In genomic region chr7:92741152-92741860, GRCm38 (mm10) we compare ENCODE assay signal across 8 mouse cellular contexts. TPM values are rescaled to one million over a fixed set of nuclear protein-coding genes. Genes with fewer than 3 reads are reported as not detected.
DNase-seq lines count a peak whose midpoint lies in the region; ATAC-seq and TF ChIP-seq lines count a peak whose summit lies in the region.

Gene Rab30, plus strand, starts transcription at chr7:92741603.

- no peaks in the 10 kb centered on the region for H3K9me3 ChIP-seq in hindbrain, postnatal 0 days (ENCODE audit: low read length)

- peak within 1 kb of the TSS; percentile 98 for H3K27ac ChIP-seq in gastrocnemius, adult 2 months
- peak within 1 kb of the TSS; percentile 98 for H3K27ac ChIP-seq in hindbrain, postnatal 0 days
- H3K27ac ChIP-seq in left cerebral cortex, adult 2 months = peak within 1 kb of the TSS; percentile 95

- intact Hi-C loops in gastrocnemius, adult 2 months (cut with DNase I) = loop anchor here (2.0 to 5.0 kb wide), 4 partner anchors 73 to 179 kb away; partner anchors contain the start of genes Ccdc90b, Ddias, Pcf11 and Prcp
- intact Hi-C loops in left cerebral cortex, adult 2 months (cut with DNase I) = loop anchor here (2.0 to 5.0 kb wide), 3 partner anchors 73 to 125 kb away; partner anchors contain the start of gene Pcf11

- H3K4me1 ChIP-seq in hindbrain, postnatal 0 days (ENCODE audit: insufficient read depth, low read length) = peaks cover 22% of the 10 kb centered on the region

- WGBS in hindbrain, postnatal 0 days = under 1% methylated on average over 38 of the region's 38 CpGs

- DNase-seq in ZHBTc4 (ENCODE audit: low read depth, low spot score) = peak; percentile 98
- DNase-seq in gastrocnemius, adult 2 months = peak; percentile 94
- DNase-seq in hindbrain, postnatal 0 days (ENCODE audit: low spot score) = peak; percentile 99
- DNase-seq in left cerebral cortex, adult 2 months (ENCODE audit: extremely low spot score in 1 of 2, low spot score in 2 of 2) = peak; percentile 87 to 93
- DNase-seq in right cerebral cortex, adult 2 months (ENCODE audit: low spot score in 2 of 2) = peak; percentile 93 to 96
- DNase-seq in urinary bladder, postnatal 14 days (ENCODE audit: low spot score) = peak; percentile 92

- H3K36me3 ChIP-seq in hindbrain, postnatal 0 days (ENCODE audit: insufficient read depth, low read length) = no peaks in the 10 kb centered on the region

- peak within 1 kb of the TSS; percentile 78 for H3K4me3 ChIP-seq in gastrocnemius, adult 2 months
- peak within 1 kb of the TSS; percentile 81 for H3K4me3 ChIP-seq in hindbrain, postnatal 0 days (ENCODE audit: low read length)
- H3K4me3 ChIP-seq in left cerebral cortex, adult 2 months = peak within 1 kb of the TSS; percentile 75

- H3K4me2 ChIP-seq in hindbrain, postnatal 0 days (ENCODE audit: low read depth, low read length) = peak within 1 kb of the TSS; percentile 90

- H3K9ac ChIP-seq in hindbrain, postnatal 0 days (replicated peaks; ENCODE audit: low read length) = peak within 1 kb of the TSS; percentile 88

- TF ChIP-seq CTCF in gastrocnemius, adult 2 months (IDR thresholded peaks at IDR 0.05) = no peak
- TF ChIP-seq CTCF in hindbrain, postnatal 0 days (IDR thresholded peaks at IDR 0.05; ENCODE audit: low read depth) = peak; percentile 46
- TF ChIP-seq CTCF in left cerebral cortex, adult 2 months (IDR thresholded peaks at IDR 0.05) = peak; percentile 24

- no peaks in the 10 kb centered on the region for H3K27me3 ChIP-seq in hindbrain, postnatal 0 days (ENCODE audit: insufficient read depth, low read length)

- ATAC-seq in common myeloid progenitor, adult 5-6 weeks (replicated peaks; ENCODE audit: low read depth, poor library complexity, severe bottlenecking) = peak; percentile 95
- peak; percentile 100 for ATAC-seq in hindbrain, postnatal 0 days
- ATAC-seq in megakaryocyte, adult 5-6 weeks (ENCODE audit: poor library complexity, severe bottlenecking) = peak; percentile 89

RNA-seq across cellular contexts. Expression of gene Rab30, which starts in this region (rescaled TPM):
- total RNA-seq in common myeloid progenitor, adult 5-6 weeks (2017) = 0.24 and 1.8 TPM in 2 replicates
- 1 to 10 TPM; 6.5 to 7.7 TPM for total RNA-seq in gastrocnemius, adult 2 months (2021)
- total RNA-seq in hindbrain, postnatal 0 days (2014; rRNA removed) = 33.2 and 37.0 TPM in 2 replicates
- polyA plus RNA-seq in hindbrain, postnatal 0 days (2015; fragmentation: Nextera tagmentation; extraction: Ambion mirVana) = 17.8 and 21.8 TPM in 2 replicates
- 10 to 100 TPM; 38.7 to 43.6 TPM for total RNA-seq in left cerebral cortex, adult 2 months (2021)
- 0.02 and 0.27 TPM in 2 replicates for total RNA-seq in megakaryocyte, adult 5-6 weeks (2015)
- 0.11 and 0.57 TPM in 2 replicates for total RNA-seq in megakaryocyte, adult 5-6 weeks (2017)

Comparison
In these comparisons a context has a peak if more than half of its experiments do, and no peak if none do; other contexts are left out.
1. Peak in every context shown above with its lines: DNase-seq, ATAC-seq, H3K4me3 ChIP-seq and H3K27ac ChIP-seq.
2. Peak in ATAC-seq in megakaryocyte, adult 5-6 weeks; RNA of the gene not detected or under 1 TPM.